Mouse (Mus musculus): Measurements from ENCODE around the gene Rhot2. TPM values are rescaled to one million over a fixed set of nuclear protein-coding genes. Genes with fewer than 3 reads are reported as not detected.
A peak's percentile ranks its signal among the peaks of the same experiment; 100 is the strongest.

Rhot2 gene
- polyA plus RNA-seq, 1 experiment from 2014 or later, result 23.9 TPM

DNA sequence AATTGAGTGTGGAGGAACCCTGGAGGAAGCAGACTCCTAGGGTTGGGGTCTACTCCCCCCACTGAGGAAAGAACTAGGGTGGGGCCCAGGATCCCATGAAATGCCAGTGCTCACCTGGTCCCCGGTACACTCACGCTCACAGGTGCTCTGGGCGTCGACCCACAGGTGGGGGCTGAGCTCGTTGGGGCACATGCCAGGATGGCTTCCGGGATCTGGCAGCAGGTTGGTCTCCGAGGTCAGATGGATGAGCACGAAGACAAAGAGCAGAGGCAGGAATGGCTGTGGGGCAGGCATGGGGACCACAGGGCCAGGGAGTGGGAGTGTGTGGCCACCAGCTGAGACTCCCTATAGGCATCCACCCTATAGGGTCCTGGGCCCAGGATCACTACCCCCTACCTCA is 35.1 kb upstream of the Rhot2 start:
- Histone ChIP-seq H3K4me1 (peaks cover 98% of the 10 kb centered on the region), H3K27me3 (ENCODE audit: low read depth, poor library complexity, severe bottlenecking) (no peaks in the 10 kb centered on the region), H3K9me3 (replicated peaks) (no peaks in the 10 kb centered on the region), H3K4me3 (peak overlapping the region; percentile 30), H3K27ac (replicated peaks) (peak overlapping the region; percentile 90), H3K36me3 (peaks cover 58% of the 10 kb centered on the region)
- no peak for DNase-seq (ENCODE audit: low spot score)
- 66% methylated on average over 8 of the region's 8 CpGs for WGBS

GRCm38 (mm10) chr17:25879261-25879660 is 34.6 kb upstream of the Rhot2 start:
- Histone ChIP-seq H3K4me3 (peak overlapping the region; percentile 30), H3K27ac (replicated peaks) (peak overlapping the region; percentile 90), H3K9me3 (replicated peaks) (no peaks in the 10 kb centered on the region), H3K4me1 (peaks cover 97% of the 10 kb centered on the region), H3K36me3 (peaks cover 54% of the 10 kb centered on the region), H3K27me3 (ENCODE audit: low read depth, poor library complexity, severe bottlenecking) (no peaks in the 10 kb centered on the region)
- DNase-seq (ENCODE audit: low spot score), result peak; percentile 66
- WGBS, result 40% methylated on average over 4 of the region's 4 CpGs

DNA sequence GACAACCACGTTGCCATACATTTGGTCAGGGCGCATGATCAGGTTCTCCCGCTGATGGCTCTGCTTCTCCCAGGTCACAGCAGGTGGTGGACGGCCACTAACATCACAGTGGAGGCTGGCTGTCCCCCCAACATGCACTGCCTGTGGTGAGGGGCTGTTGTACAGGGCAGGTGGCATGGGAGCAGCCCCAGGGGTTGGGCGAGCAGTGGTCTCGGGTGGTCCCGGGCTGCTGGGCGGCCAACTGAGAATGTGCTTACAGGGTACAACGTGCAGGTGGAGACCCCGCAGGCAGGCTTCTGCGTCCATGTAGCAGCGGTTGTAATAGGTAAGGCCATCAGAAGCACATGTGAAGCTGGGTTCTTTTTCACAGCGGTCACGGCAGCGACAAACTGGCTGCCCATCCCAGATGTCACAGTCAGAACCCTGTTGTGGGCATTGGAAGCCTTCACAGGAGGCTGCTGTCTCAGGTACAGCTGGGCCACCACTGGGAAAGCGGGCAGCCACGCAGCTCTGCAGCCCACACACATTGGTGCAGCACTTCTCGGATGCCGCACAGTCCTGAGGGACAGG is 34.0 kb upstream of the Rhot2 start:
- Histone ChIP-seq H3K27ac (replicated peaks) (peak overlapping the region; percentile 90), H3K4me1 (peaks cover 97% of the 10 kb centered on the region), H3K4me3 (peak overlapping the region; percentile 30), H3K36me3 (peaks cover 48% of the 10 kb centered on the region), H3K27me3 (ENCODE audit: low read depth, poor library complexity, severe bottlenecking) (no peaks in the 10 kb centered on the region), H3K9me3 (replicated peaks) (no peaks in the 10 kb centered on the region)
- no peak for DNase-seq (ENCODE audit: low spot score)
- 88% methylated on average over 19 of the region's 19 CpGs for WGBS

- no peak for DNase-seq (ENCODE audit: low spot score)
- Histone ChIP-seq H3K27ac (replicated peaks) (peak overlapping the region; percentile 90; the same call in 1 of the 2 replicates), H3K4me1 (peaks cover 90% of the 10 kb centered on the region), H3K36me3 (peaks cover 41% of the 10 kb centered on the region), H3K9me3 (replicated peaks) (no peaks in the 10 kb centered on the region), H3K27me3 (ENCODE audit: low read depth, poor library complexity, severe bottlenecking) (no peaks in the 10 kb centered on the region), H3K4me3 (peak overlapping the region; percentile 20; the same call in 1 of the 2 replicates)
- WGBS, result 93% methylated on average over 32 of the region's 32 CpGs
Observed at GRCm38 (mm10) chr17:25877741-25878610, 33.3 kb upstream of the Rhot2 start.

DNA sequence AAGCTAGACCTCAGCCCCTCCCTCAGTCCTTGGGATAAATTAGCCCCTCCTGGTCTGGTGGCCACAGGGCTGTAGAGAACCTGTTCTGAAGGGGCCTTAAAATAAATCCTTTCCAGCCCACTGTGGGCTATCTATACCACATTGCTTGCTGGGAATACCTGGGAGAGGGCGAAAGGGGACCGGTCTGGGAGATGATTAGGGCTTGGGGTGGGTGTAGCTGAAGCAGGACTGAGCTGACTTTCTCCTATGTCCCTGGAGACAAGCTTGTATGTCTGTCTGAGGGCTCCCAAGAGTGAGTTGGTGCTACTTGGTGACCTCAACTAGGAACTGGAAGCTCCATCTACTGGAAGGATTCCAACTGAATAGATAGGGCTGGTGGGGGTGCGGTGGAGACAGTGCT is 32.4 kb upstream of the Rhot2 start:
- 91% methylated on average over 3 of the region's 3 CpGs for WGBS
- H3K4me3 ChIP-seq, result peak overlapping the region; percentile 81
- H3K4me1 ChIP-seq, result peaks cover 84% of the 10 kb centered on the region
- no peak overlapping the region for H3K27ac ChIP-seq (replicated peaks)
- no peaks in the 10 kb centered on the region for H3K27me3 ChIP-seq (ENCODE audit: low read depth, poor library complexity, severe bottlenecking)
- peaks cover 32% of the 10 kb centered on the region for H3K36me3 ChIP-seq
- DNase-seq (ENCODE audit: low spot score), result no peak
- no peaks in the 10 kb centered on the region for H3K9me3 ChIP-seq (replicated peaks)

DNA sequence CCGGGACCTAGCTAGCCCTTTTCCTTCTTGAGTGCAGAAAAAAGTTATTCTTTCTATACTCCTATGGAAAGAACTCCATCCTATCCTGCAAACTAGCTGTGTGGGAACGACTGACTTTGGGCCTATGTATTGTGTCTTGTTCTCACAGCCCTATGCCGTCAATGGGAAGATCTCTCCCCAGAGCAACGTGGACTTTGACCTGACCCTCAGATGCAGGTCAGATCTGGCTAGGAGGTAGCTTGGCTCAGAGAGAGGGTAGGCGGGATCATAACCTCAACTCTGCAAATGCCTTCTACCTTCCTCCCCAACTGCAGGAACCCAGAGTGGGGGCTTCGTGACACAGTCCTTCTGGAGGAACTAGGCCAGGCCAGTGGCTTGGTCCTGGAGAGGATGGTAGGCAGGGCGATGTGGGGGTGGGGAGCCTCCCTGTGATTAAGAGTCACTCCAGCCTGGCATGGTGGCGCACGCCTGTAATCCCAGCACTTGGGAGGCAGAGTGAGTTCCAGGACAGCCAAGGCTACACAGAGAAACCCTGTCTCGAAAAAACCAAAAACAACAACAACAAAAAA is 31.8 kb upstream of the Rhot2 start:
- H3K27me3 ChIP-seq (ENCODE audit: low read depth, poor library complexity, severe bottlenecking), result no peaks in the 10 kb centered on the region
- no peaks in the 10 kb centered on the region for H3K9me3 ChIP-seq (replicated peaks)
- H3K27ac ChIP-seq (replicated peaks), result peak overlapping the region; percentile 93
- DNase-seq (ENCODE audit: low spot score), result no peak
- H3K4me3 ChIP-seq, result peak overlapping the region; percentile 81
- WGBS, result 56% methylated on average over 10 of the region's 10 CpGs
- peaks cover 32% of the 10 kb centered on the region for H3K36me3 ChIP-seq
- peaks cover 78% of the 10 kb centered on the region for H3K4me1 ChIP-seq

- DNase-seq (ENCODE audit: low spot score), result peak; percentile 91
- WGBS, result 1% methylated on average over 59 of the region's 59 CpGs
- H3K4me1 ChIP-seq, result peaks cover 68% of the 10 kb centered on the region
- no peaks in the 10 kb centered on the region for H3K27me3 ChIP-seq (ENCODE audit: low read depth, poor library complexity, severe bottlenecking)
- no peaks in the 10 kb centered on the region for H3K9me3 ChIP-seq (replicated peaks)
- H3K36me3 ChIP-seq, result peaks cover 32% of the 10 kb centered on the region
- H3K27ac ChIP-seq (replicated peaks), result peak overlapping the region; percentile 93
- peak overlapping the region; percentile 81 for H3K4me3 ChIP-seq
Observed at GRCm38 (mm10) chr17:25875171-25876136, 30.8 kb upstream of the Rhot2 start.

GRCm38 (mm10) chr17:25874721-25875170 is 30.1 kb upstream of the Rhot2 start, which contains the start of gene Mettl26:
TSS of gene Mettl26 (plus strand) at chr17:25875074.
- peaks cover 32% of the 10 kb centered on the region for H3K36me3 ChIP-seq
- peaks cover 61% of the 10 kb centered on the region for H3K4me1 ChIP-seq
- WGBS, result under 1% methylated on average over 25 of the region's 25 CpGs
- H3K27ac ChIP-seq (replicated peaks), result peak within 1 kb of the TSS; percentile 93
- H3K4me3 ChIP-seq, result peak within 1 kb of the TSS; percentile 81
- H3K27me3 ChIP-seq (ENCODE audit: low read depth, poor library complexity, severe bottlenecking), result no peaks in the 10 kb centered on the region
- peak; percentile 91 for DNase-seq (ENCODE audit: low spot score)
- no peaks in the 10 kb centered on the region for H3K9me3 ChIP-seq (replicated peaks)

DNA sequence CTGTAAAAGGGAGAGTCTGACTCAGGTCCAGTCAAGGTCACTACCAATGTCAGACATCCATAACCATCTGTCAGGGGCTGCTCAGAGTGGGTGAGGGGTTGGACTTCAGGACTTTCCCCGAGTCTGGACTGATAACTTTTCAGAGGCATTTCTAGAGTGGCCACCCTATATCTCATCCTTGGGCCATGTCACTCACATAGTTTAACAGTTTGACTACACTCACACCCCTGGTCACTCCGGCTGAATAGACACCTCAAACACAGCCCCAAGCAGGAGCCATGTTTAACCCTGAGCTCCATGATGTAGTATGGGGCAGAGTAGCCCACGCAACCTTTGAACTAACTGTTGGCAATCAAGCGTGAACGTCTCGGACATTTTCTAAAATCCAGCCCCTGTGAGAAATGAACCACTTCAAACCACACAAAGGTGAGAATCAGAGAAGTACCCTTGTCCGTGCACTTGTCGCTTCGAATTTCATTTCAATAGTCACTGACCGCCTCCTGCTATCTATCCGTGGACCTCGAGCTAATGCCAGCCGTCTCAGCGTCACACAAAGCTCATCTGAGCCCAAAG is 29.6 kb upstream of the Rhot2 start:
- Histone ChIP-seq H3K27ac (replicated peaks) (peak overlapping the region; percentile 93), H3K4me1 (peaks cover 60% of the 10 kb centered on the region), H3K36me3 (peaks cover 27% of the 10 kb centered on the region), H3K9me3 (replicated peaks) (no peaks in the 10 kb centered on the region), H3K27me3 (ENCODE audit: low read depth, poor library complexity, severe bottlenecking) (no peaks in the 10 kb centered on the region), H3K4me3 (peak overlapping the region; percentile 81)
- DNase-seq (ENCODE audit: low spot score), result no peak
- 7% methylated on average over 14 of the region's 14 CpGs for WGBS

DNA sequence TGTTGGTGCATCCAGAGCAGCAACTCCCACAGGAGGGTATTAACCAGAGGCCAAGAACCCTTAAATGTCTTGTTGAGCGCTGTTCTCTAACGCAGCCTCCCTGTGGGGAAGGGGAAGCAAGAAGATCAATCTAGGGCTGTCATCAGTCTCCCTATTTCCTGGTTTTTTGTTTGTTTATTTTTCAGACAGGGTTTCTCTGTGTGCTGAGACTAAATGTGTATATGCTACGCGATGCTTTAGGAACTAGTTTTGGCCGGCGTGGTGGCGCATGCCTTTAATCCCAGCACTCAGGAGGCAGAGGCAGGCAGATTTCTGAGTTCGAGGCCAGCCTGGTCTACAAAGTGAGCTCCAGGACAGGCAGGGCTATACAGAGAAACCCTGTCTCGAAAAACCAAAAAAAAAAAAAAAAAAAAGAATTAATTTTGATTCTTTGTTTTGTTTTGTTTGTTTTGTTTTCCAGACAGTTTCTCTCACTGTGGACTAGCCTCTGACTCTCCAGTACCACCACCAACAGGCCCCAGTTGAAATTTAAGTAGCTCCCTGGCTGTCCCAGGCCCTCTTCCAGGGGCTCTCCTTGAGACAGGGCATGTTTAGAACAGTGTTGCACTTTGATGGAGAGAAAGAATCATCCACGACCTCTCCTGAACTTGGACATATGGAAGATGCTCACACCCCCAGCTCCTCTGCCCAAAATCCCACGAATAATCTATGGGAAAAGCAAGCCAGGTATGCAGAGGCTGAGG is 28.9 kb upstream of the Rhot2 start:
- Histone ChIP-seq H3K36me3 (peaks cover 21% of the 10 kb centered on the region), H3K4me3 (peak overlapping the region; percentile 81), H3K27ac (replicated peaks) (peak overlapping the region; percentile 93; the same call in 1 of the 2 replicates), H3K9me3 (replicated peaks) (no peaks in the 10 kb centered on the region), H3K27me3 (ENCODE audit: low read depth, poor library complexity, severe bottlenecking) (no peaks in the 10 kb centered on the region), H3K4me1 (peaks cover 60% of the 10 kb centered on the region)
- WGBS, result 85% methylated on average over 11 of the region's 11 CpGs
- no peak for DNase-seq (ENCODE audit: low spot score)

DNA sequence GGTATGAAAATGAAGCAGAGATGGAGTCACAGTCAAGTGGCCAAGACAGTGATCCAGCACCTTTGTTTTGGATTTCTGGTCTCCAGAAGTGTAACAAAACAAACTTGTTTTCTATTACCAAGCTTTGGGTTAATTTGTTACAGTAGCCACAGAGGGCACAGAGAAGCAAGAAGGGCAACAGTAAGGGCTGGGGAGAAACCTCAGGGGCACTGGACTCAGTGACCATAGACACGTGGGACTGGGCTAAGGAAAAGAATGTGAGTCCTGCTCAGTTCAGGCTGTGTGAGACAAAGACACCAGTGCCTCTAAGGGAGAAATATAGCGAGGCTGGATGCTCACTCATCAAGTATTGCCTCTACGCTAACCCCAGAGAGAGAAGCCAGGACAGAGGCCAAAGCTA is 28.0 kb upstream of the Rhot2 start:
- DNase-seq (ENCODE audit: low spot score), result no peak
- no peaks in the 10 kb centered on the region for H3K27me3 ChIP-seq (ENCODE audit: low read depth, poor library complexity, severe bottlenecking)
- H3K9me3 ChIP-seq (replicated peaks), result no peaks in the 10 kb centered on the region
- no peak overlapping the region for H3K4me3 ChIP-seq
- WGBS, result 85% methylated on average over 3 of the region's 3 CpGs
- peaks cover 60% of the 10 kb centered on the region for H3K4me1 ChIP-seq
- peaks cover 12% of the 10 kb centered on the region for H3K36me3 ChIP-seq
- no peak overlapping the region for H3K27ac ChIP-seq (replicated peaks)

Data from midbrain, embryonic 10.5 days (tissue).